Mouse (Mus musculus) stomach, embryonic 15.5 days (tissue): ENCODE measurements around the gene Rnf220. TPM values are rescaled to one million over a fixed set of nuclear protein-coding genes. Genes with fewer than 3 reads are reported as not detected.
"Not testable (repeated sequence)": the region's sequence is repeated elsewhere in the genome, so short reads cannot be mapped to it uniquely, and the experiment has no call there.

Source experiments
- ATAC-seq: fragments of 200-750 bp; cut with Nextera tagmentation; 2 replicates; pipeline ENCODE4 v1.8.0; 2017; ENCODE audit warnings: low read depth, moderate number of reproducible peaks, moderate TSS enrichment; ENCODE audit not compliant: insufficient read depth, low FRiP score
- H3K27ac ChIP-seq: fragments of 300-500 bp; sonication (generic); 2 replicates; pipeline ENCODE4 v1.5.1; 2015; ENCODE audit warnings: mild to moderate bottlenecking, inconsistent platforms
- H3K27me3 ChIP-seq: fragments of 300-500 bp; sonication (generic); replicated peaks from 2 replicates; pipeline ENCODE4 v1.6.1; 2015; ENCODE audit warnings: inconsistent platforms
- H3K36me3 ChIP-seq: fragments of 300-500 bp; sonication (generic); 2 replicates; pipeline ENCODE4 v1.6.1; 2015; ENCODE audit warnings: inconsistent platforms
- H3K4me1 ChIP-seq: fragments of 300-500 bp; sonication (generic); 2 replicates; pipeline ENCODE4 v1.6.1; 2015; ENCODE audit warnings: inconsistent platforms
- H3K4me2 ChIP-seq: fragments of 300-500 bp; sonication (generic); 2 replicates; pipeline ENCODE4 v1.6.1; 2015; ENCODE audit warnings: mild to moderate bottlenecking, inconsistent platforms
- H3K4me3 ChIP-seq: fragments of 300-500 bp; sonication (generic); replicated peaks from 2 replicates; pipeline ENCODE4 v1.5.1; 2015; ENCODE audit warnings: inconsistent platforms
- H3K9ac ChIP-seq: fragments of 300-500 bp; sonication (generic); 2 replicates; pipeline ENCODE4 v1.6.1; 2015; ENCODE audit warnings: inconsistent platforms
- H3K9me3 ChIP-seq: fragments of 300-500 bp; sonication (generic); 2 replicates; pipeline ENCODE4 v1.6.1; 2016; ENCODE audit warnings: inconsistent platforms
- WGBS: fragments of 180-500 bp; shearing (Covaris S2); methylation state at CpG from one replicate; pipeline ENCODE4 v1.1.7; 2015; 5-methylcytosine and 5-hydroxymethylcytosine counted together
- polyA plus RNA-seq: library from polyadenylated mRNA; unstranded; fragments of >200 nt; fragmentation: Nextera tagmentation; extraction: Ambion mirVana; gene quantifications from 2 replicates; pipeline ENCODE4 v1.2.1, GENCODE M21; 2015

The Rnf220 gene
- polyA plus RNA-seq, 1 experiment from 2014 or later, result 66.2 TPM

DNA sequence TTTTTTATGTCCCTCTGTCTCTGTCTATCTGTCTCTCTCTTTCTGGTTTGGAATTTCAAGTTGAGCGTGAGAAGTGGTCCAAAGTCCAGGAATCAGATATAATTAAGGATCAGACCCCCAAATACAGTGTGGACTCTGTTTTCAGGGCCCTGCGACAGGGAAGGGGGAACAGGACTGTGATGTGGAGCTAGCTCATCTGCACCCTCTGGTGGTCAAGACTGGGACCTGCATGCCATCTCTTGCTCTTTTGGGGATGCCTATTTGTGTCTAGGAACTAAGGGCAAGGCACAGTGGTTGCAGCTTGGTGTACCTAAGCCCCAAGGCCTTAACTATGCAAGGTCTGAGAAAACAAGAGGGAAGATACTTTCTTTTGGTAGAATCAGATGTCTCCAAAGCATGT, 229.6 kb downstream of the Rnf220 start:
- H3K4me2 ChIP-seq, result no peak overlapping the region
- no peak overlapping the region for H3K27ac ChIP-seq
- 3% methylated on average over 2 of the region's 2 CpGs for WGBS
- H3K4me3 ChIP-seq, result no peak overlapping the region
- no peaks in the 10 kb centered on the region for H3K9me3 ChIP-seq
- no peak for ATAC-seq
- H3K9ac ChIP-seq, result no peak overlapping the region
- H3K4me1 ChIP-seq, result no peaks in the 10 kb centered on the region
- no peaks in the 10 kb centered on the region for H3K27me3 ChIP-seq
- peaks cover 9% of the 10 kb centered on the region; the same call in 1 of the 2 replicates for H3K36me3 ChIP-seq

GRCm38 (mm10) chr4:117262987-117263386, 233.9 kb downstream of the Rnf220 start:
- 71% methylated on average over 8 of the region's 8 CpGs for WGBS
- H3K36me3 ChIP-seq, result peaks cover 4% of the 10 kb centered on the region; the same call in 1 of the 2 replicates
- H3K4me3 ChIP-seq, result no peak overlapping the region
- no peak overlapping the region for H3K9ac ChIP-seq
- ATAC-seq, result no peak
- H3K9me3 ChIP-seq, result no peaks in the 10 kb centered on the region
- no peaks in the 10 kb centered on the region for H3K4me1 ChIP-seq
- H3K27me3 ChIP-seq, result no peaks in the 10 kb centered on the region
- H3K4me2 ChIP-seq, result no peak overlapping the region
- no peak overlapping the region for H3K27ac ChIP-seq

- no peaks in the 10 kb centered on the region for H3K4me1 ChIP-seq
- H3K9me3 ChIP-seq, result no peaks in the 10 kb centered on the region
- H3K9ac ChIP-seq, result no peak overlapping the region
- no peaks in the 10 kb centered on the region for H3K36me3 ChIP-seq
- no peak overlapping the region for H3K4me2 ChIP-seq
- 49% methylated on average over 13 of the region's 13 CpGs for WGBS
- no peak overlapping the region for H3K4me3 ChIP-seq
- H3K27ac ChIP-seq, result no peak overlapping the region
- H3K27me3 ChIP-seq, result no peaks in the 10 kb centered on the region
- no peak; the same call in 1 of the 2 replicates for ATAC-seq
Observed at GRCm38 (mm10) chr4:117262101-117262913, 234.5 kb downstream of the Rnf220 start.

- Histone ChIP-seq H3K9ac (no peak overlapping the region), H3K27ac (no peak overlapping the region), H3K36me3 (no peaks in the 10 kb centered on the region), H3K27me3 (no peaks in the 10 kb centered on the region), H3K9me3 (no peaks in the 10 kb centered on the region), H3K4me2 (no peak overlapping the region), H3K4me1 (no peaks in the 10 kb centered on the region), H3K4me3 (no peak overlapping the region)
- ATAC-seq, result no peak
- WGBS, result 75% methylated on average over 2 of the region's 2 CpGs
Observed at GRCm38 (mm10) chr4:117261222-117261621, 235.6 kb downstream of the Rnf220 start.

DNA sequence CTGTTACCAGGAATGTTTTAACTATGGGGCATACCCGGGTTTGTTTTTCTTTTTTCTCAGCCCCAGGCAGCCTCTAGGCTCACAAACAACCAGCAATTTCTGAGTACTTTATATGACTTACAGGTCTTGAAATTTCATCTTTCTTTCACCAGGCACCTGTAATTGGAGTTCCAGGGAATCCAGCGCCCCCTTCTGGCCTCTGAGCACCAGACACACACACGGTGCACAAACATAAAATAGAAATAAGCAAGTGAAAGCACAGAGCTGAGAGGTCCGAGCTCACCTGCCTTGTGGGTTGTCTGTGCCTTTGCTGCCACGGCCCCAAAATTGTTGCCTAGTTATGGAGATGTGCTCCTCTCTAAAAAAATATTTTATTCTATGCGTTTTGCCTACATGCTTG, 236.9 kb downstream of the Rnf220 start:
- H3K9me3 ChIP-seq, H3K27me3 ChIP-seq, H3K9ac ChIP-seq, H3K4me1 ChIP-seq, H3K36me3 ChIP-seq, ATAC-seq, H3K4me2 ChIP-seq, H3K27ac ChIP-seq, H3K4me3 ChIP-seq: not testable (repeated sequence)
- 74% methylated on average over 6 of the region's 6 CpGs for WGBS

GRCm38 (mm10) chr4:117254672-117255071, 242.2 kb downstream of the Rnf220 start:
- Histone ChIP-seq H3K4me3 (no peak overlapping the region), H3K36me3 (no peaks in the 10 kb centered on the region), H3K27me3 (no peaks in the 10 kb centered on the region), H3K27ac (no peak overlapping the region), H3K4me2 (no peak overlapping the region), H3K9ac (no peak overlapping the region), H3K9me3 (no peaks in the 10 kb centered on the region), H3K4me1 (peaks cover 22% of the 10 kb centered on the region)
- no peak for ATAC-seq
- WGBS, result 60% methylated on average over 6 of the region's 6 CpGs

- Histone ChIP-seq H3K4me2 (no peak overlapping the region), H3K27ac (no peak overlapping the region), H3K9ac (no peak overlapping the region), H3K4me3 (no peak overlapping the region), H3K36me3 (no peaks in the 10 kb centered on the region), H3K9me3 (no peaks in the 10 kb centered on the region), H3K27me3 (no peaks in the 10 kb centered on the region), H3K4me1 (peaks cover 22% of the 10 kb centered on the region)
- no peak for ATAC-seq
- 57% methylated on average over 5 of the region's 5 CpGs for WGBS
Observed at GRCm38 (mm10) chr4:117254017-117254627, 242.7 kb downstream of the Rnf220 start.

GRCm38 (mm10) chr4:117253218-117254016, 243.4 kb downstream of the Rnf220 start:
- H3K27ac ChIP-seq, result no peak overlapping the region
- H3K36me3 ChIP-seq, result no peaks in the 10 kb centered on the region
- H3K9me3 ChIP-seq, result no peaks in the 10 kb centered on the region
- 51% methylated on average over 12 of the region's 12 CpGs for WGBS
- no peak overlapping the region for H3K9ac ChIP-seq
- 0 out of 2 replicates have a peak overlapping the region, but pooled peaks have one; percentile 75 for H3K4me2 ChIP-seq
- no peak for ATAC-seq
- H3K4me1 ChIP-seq, result peaks cover 22% of the 10 kb centered on the region
- no peak overlapping the region for H3K4me3 ChIP-seq
- no peaks in the 10 kb centered on the region for H3K27me3 ChIP-seq

- peak overlapping the region; percentile 75 for H3K4me2 ChIP-seq
- H3K9ac ChIP-seq, result no peak overlapping the region
- 84% methylated on average over 5 of the region's 5 CpGs for WGBS
Observed at GRCm38 (mm10) chr4:117252755-117253154, 244.1 kb downstream of the Rnf220 start.

GRCm38 (mm10) chr4:117252351-117252750, 244.5 kb downstream of the Rnf220 start:
- no peak overlapping the region; the same call in 1 of the 2 replicates for H3K9ac ChIP-seq
- 16% methylated on average over 5 of the region's 5 CpGs for WGBS
- H3K9me3 ChIP-seq, result no peaks in the 10 kb centered on the region
- peaks cover 22% of the 10 kb centered on the region for H3K4me1 ChIP-seq
- H3K4me3 ChIP-seq, result peak overlapping the region; percentile 77
- peak overlapping the region; percentile 90 for H3K27ac ChIP-seq
- no peak for ATAC-seq
- no peaks in the 10 kb centered on the region for H3K36me3 ChIP-seq
- no peaks in the 10 kb centered on the region for H3K27me3 ChIP-seq
- H3K4me2 ChIP-seq, result peak overlapping the region; percentile 75

More at GRCm38 (mm10) chr4:117252755-117253154, 244.1 kb downstream of the Rnf220 start:
- ATAC-seq, result no peak
- Histone ChIP-seq H3K27ac (peak overlapping the region; percentile 63; the same call in 1 of the 2 replicates), H3K4me3 (peak overlapping the region; percentile 77; the same call in 1 of the 2 replicates), H3K9me3 (no peaks in the 10 kb centered on the region), H3K36me3 (no peaks in the 10 kb centered on the region), H3K27me3 (no peaks in the 10 kb centered on the region), H3K4me1 (peaks cover 22% of the 10 kb centered on the region)

DNA sequence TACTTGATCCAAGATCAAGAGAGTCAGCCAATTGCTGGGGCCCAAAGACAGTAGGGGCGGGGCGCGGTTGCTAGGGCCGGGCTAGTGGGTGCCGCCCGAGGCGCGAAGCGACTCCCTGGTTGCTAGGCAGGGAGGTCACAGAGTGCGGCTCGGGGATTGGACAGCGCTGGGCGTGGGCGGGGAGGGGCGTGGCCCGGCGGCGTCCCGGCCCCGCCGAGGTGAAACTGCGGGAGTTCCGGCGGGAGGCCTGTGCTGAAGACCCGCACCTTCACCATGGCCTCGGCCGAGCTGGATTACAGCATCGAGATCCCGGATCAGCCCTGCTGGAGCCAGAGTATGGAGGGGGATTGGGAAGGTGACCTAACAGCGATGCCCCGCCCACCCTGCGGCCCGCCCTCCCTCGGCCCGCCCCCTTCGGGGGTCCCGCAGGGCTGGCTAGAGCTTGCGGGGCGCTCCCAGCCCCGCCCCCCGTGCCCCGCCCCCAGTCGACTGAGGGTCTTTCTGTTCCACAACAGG, 245.0 kb downstream of the Rnf220 start, which contains the start of the genes Tmem53 and Armh1:
Gene Tmem53 (plus strand): TSS at position 151 of the 516 bp plus-strand sequence.
Gene Armh1 (minus strand): TSS at position 325 of the 516 bp plus-strand sequence.
- H3K36me3 ChIP-seq, result no peaks in the 10 kb centered on the region
- ATAC-seq, result peak; percentile 99
- peaks cover 22% of the 10 kb centered on the region for H3K4me1 ChIP-seq
- peak within 1 kb of the TSS; percentile 77 for H3K4me3 ChIP-seq
- no peaks in the 10 kb centered on the region for H3K9me3 ChIP-seq
- WGBS, result 0% methylated on average over 43 of the region's 43 CpGs
- H3K27me3 ChIP-seq, result no peaks in the 10 kb centered on the region
- H3K4me2 ChIP-seq, result peak within 1 kb of the TSS; percentile 75
- peak within 1 kb of the TSS; percentile 90 for H3K27ac ChIP-seq
- H3K9ac ChIP-seq, result peak within 1 kb of the TSS; percentile 63
